Mouse (Mus musculus) natural killer cell, adult 2 months (primary cell): ENCODE measurements at regions not wholly inside any gene's neighbourhood (a gene's known extent, or its start where the extent isn't known, plus 50 kb on each side); places are given as distances from the start of the nearest gene placed in this dataset.
A peak's percentile ranks its signal among the peaks of the same experiment; 100 is the strongest.

ENCODE experiments used
- DNase-seq, 2 experiments: peaks; one replicate each; pipeline ENCODE4 v3.0.0; 2022; ENCODE audit warnings: low spot score in 2 of 2

GRCm38 (mm10) chr2:103893159-103893740 is 64.5 kb upstream of the Lmo2 start:
- no peak for DNase-seq

GRCm38 (mm10) chr2:103893805-103894204 is 64.0 kb upstream of the Lmo2 start:
- DNase-seq = no peak

GRCm38 (mm10) chr2:103894981-103895676 is 62.7 kb upstream of the Lmo2 start:
- DNase-seq = peak in 1 of 2 experiments; percentile 72

DNA sequence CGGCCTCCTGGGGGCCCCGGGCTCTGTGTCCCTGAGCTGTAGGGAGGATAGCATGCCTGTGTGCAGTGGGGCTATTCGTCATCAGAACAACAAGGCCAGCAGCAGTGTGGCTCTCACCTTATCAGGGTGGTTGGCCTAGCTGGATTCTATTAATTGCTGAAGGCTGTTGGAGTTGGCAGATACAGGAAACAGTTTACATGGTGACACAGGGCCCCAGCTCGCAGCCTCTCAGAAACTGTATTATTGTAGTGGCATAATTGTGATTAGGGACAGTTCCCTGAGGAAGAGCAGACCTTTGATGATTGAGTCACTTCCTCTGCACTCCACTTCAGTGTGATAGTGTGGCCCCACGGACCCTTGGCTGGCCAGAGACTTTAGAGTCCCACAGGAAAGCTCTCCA is 61.6 kb upstream of the Lmo2 start:
- no peak for DNase-seq

DNA sequence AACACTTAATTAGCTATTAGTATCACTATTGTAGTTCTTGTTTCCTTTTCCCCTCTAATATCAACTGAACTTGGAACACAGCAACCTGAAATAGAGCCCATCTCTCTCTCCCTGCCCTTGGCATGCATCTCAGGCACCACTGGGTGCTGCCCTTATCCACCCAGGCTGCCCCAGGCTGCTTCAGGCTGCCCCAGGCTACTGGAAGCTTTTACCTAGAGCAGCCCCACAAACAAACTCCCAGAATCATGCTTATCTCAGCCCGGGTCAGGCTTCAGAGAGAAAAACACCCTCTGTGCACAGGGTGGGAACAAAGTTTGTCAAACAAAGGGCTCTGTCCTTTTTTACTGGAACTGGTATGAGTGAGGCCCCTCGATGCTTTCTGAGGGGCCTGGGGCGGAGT is 61.0 kb upstream of the Lmo2 start:
- DNase-seq = no peak

DNA sequence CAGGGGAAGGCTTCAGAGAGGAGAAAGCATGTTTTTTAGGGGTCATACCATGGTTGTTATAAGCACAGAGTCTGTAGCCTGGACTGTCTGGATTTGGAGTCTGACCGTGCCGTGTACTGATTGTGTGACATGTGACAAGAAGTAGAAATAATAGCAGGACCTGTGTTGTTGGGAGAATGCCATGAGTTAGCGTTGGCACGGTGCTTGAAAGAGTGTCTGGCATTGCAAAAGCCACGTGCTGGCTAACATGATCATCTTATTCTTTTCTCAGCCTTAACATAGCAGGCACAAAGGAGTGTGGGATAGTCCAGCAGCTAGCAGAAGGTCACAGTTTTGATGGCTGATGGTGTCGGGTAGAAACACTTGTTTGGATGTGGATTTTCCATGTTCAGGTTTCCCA is 58.1 kb upstream of the Lmo2 start:
- no peak for DNase-seq

GRCm38 (mm10) chr2:103900384-103900783 is 57.4 kb upstream of the Lmo2 start:
- DNase-seq = no peak

DNA sequence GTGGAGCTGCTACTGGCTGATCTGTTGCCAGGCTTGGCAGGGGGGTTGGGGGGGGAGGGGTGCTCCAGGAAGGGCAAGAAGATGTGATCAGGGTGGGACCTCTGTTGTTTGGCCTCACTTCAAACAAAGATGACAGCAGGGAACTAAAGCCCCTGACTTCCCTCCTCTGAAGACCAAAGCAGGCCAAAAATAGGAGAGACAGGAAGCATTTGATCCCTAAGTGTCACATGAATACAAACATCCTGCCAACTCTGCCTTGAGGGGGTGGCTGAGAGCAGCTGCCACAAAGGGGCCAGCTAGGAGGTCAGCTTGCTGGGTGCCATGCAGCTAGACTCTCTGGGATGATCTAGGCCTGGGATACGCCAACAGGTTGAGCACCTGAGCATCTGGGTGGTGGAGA is 56.3 kb upstream of the Lmo2 start:
- DNase-seq = no peak

- no peak for DNase-seq
These were observed 55.0 kb upstream of the Lmo2 start for GRCm38 (mm10) chr2:103902777-103903176.

DNA sequence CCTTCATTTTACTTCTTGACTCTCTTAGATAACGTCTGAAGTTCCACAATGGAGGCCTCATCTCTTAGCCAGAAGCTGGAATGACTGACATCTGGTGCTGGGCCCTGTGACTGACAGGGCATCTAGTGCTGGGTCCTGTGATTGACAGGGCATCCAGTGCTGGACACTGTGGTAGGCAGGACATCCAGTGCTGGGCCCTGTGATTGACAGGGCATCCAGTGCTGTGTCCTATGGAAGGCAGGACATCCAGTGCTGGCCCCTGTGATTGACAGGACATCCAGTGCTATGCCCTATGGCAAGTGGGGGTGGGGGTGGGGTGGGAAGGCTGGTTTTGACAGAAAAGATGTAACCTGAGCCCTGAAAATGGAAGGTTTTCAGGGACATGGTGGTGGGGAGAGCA is 52.1 kb upstream of the Lmo2 start:
- DNase-seq = no peak

DNA sequence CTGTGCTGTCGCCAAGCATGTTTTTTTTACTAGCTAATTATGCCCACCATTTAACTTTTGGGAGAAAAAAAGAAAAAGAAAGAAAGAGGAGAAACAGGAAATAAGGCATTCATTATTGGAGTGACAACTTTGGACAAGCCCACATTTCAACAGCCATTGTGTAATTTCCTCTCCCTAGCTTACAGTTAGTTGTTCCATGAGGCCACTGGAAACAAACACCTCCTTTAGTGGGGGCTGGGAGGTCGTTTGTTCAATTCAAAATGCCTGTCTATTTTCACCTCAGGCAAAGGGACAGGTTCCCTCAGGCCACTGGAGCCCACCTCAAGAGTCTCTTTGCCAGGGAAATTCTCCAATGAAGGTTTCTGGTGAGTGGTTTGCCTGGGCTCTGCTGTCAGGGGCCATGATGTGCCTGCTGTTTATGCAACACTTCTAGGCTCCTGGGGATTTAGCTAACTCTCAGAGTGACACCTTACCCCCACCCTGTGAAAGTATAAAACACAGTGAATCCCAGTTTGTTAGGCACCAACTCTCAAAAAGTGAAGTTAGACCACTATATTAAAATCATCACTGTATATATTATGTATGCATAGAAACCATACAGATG is 51.1 kb upstream of the Lmo2 start:
- no peak for DNase-seq
